Mouse (Mus musculus) midbrain, embryonic 14.5 days (tissue): ENCODE data around the gene A930009A15Rik. TPM values are rescaled to one million over a fixed set of nuclear protein-coding genes. Genes with fewer than 3 reads are reported as not detected.
A peak's percentile ranks its signal among the peaks of the same experiment; 100 is the strongest.

Experiments used
- ATAC-seq: fragments of 200-750 bp; cut with Nextera tagmentation; 2 replicates; pipeline ENCODE4 v1.8.0; 2017; ENCODE audit warnings: moderate number of reproducible peaks, moderate library complexity; ENCODE audit not compliant: low FRiP score, low TSS enrichment
- DNase-seq: peaks from one replicate; pipeline ENCODE4 v3.0.0-alpha.2; 2015
- H3K27ac ChIP-seq: fragments of 300-500 bp; sonication (generic); replicated peaks from 2 replicates; pipeline ENCODE4 v1.5.1; 2014; ENCODE audit warnings: mild to moderate bottlenecking, low read depth, low read length, moderate library complexity
- H3K27me3 ChIP-seq: fragments of 300-500 bp; sonication (generic); 2 replicates; pipeline ENCODE4 v1.6.1; 2014; ENCODE audit warnings: low read length, control low read depth, mixed read lengths; ENCODE audit not compliant: control insufficient read depth, insufficient read depth
- H3K36me3 ChIP-seq: fragments of 300-500 bp; sonication (generic); 2 replicates; pipeline ENCODE4 v1.6.1; 2014; ENCODE audit warnings: low read length, control low read depth; ENCODE audit not compliant: control insufficient read depth, insufficient read depth
- H3K4me1 ChIP-seq: fragments of 300-500 bp; sonication (generic); 2 replicates; pipeline ENCODE4 v1.6.1; 2014; ENCODE audit warnings: mild to moderate bottlenecking, antibody characterized with exemption, low read length, control low read depth; ENCODE audit not compliant: control insufficient read depth, insufficient read depth
- H3K4me2 ChIP-seq: fragments of 300-500 bp; sonication (generic); 2 replicates; pipeline ENCODE4 v1.6.1; 2014; ENCODE audit warnings: mild to moderate bottlenecking, low read length, moderate library complexity
- H3K4me3 ChIP-seq: fragments of 300-500 bp; sonication (generic); replicated peaks from 2 replicates; pipeline ENCODE4 v1.5.1; 2014; ENCODE audit warnings: low read depth, low read length
- H3K9ac ChIP-seq: fragments of 300-500 bp; sonication (generic); replicated peaks from 2 replicates; pipeline ENCODE4 v1.6.1; 2014; ENCODE audit warnings: mild to moderate bottlenecking, low read length, moderate library complexity
- H3K9me3 ChIP-seq: fragments of 300-500 bp; sonication (generic); 2 replicates; pipeline ENCODE4 v1.6.1; 2016; ENCODE audit warnings: low read length, control low read depth, mixed read lengths; ENCODE audit not compliant: control insufficient read depth
- WGBS: fragments of 180-500 bp; shearing (Covaris S2); extraction: QIAGEN DNeasy Blood & Tissue Kit; methylation state at CpG from one replicate; pipeline ENCODE4 v1.1.7; 2014; 5-methylcytosine and 5-hydroxymethylcytosine counted together
- polyA plus RNA-seq: library from polyadenylated mRNA; unstranded; fragments of >200 nt; fragmentation: Nextera tagmentation; extraction: Ambion mirVana; gene quantifications from 2 replicates; pipeline ENCODE4 v1.2.1, GENCODE M21; 2014

Gene A930009A15Rik
- polyA plus RNA-seq, 1 experiment from 2014 or later: 0.36 TPM

DNA sequence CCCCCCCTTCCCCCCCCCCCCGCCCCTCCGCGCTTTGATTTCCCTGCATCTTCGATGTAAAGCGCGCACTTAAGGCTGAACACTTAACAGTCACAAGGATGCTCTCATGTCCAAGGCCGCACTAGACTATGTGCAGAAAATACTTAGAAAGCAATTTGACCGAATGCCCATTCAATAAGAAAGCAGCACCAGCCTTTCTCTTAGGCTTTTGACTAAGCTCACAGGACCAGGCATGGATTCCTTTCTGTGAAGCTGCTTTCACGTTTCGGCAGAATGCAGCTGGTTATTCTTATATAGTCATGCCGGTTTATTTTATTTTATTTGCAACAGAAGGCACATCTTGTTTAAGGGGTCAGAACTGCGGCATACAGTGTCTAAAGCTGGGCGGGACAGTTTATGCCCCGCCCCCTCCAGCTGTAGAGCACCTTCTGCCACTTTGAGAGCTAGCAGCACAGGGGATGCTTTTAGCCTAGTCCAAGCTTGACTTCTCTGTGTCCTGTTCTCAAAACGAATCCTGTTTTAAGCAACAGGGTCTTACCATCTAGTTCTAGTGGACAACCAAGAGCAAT is 48.6 kb downstream of the A930009A15Rik start:
- Histone ChIP-seq H3K4me1 (no peaks in the 10 kb centered on the region), H3K9me3 (no peaks in the 10 kb centered on the region), H3K4me3 (peak overlapping the region; percentile 27), H3K36me3 (no peaks in the 10 kb centered on the region), H3K9ac (no peak overlapping the region; the same call in 1 of the 2 replicates), H3K27me3 (no peaks in the 10 kb centered on the region), H3K27ac (no peak overlapping the region), H3K4me2 (peak overlapping the region; percentile 53)
- 20% methylated on average over 15 of the region's 15 CpGs for WGBS
- DNase-seq (peak; percentile 59), ATAC-seq (peak; percentile 69; the same call in 1 of the 2 replicates)

DNA sequence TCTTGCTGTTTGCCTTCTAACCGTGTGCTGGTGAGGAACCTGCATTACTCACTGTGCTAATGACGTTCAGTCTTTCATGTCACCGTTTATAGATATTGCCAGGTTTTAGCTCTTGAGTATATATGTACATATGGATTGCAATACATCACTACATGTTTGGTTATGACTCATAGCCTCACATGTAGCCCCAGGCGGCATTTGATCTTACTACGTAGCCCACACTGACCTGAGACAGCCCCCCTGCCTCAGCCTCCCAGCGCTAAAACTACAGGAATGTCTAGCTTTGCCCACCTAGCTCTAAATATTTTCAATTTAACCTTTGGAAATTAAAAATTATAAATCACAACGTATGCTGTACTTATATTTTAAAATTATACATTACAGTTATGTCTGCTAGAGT is 53.7 kb downstream of the A930009A15Rik start:
- H3K4me3 ChIP-seq: no peak overlapping the region
- WGBS: 80% methylated on average over 7 of the region's 7 CpGs
- H3K27me3 ChIP-seq: no peaks in the 10 kb centered on the region
- H3K27ac ChIP-seq: no peak overlapping the region
- no peak overlapping the region for H3K9ac ChIP-seq
- H3K4me2 ChIP-seq: no peak overlapping the region
- DNase-seq (no peak), ATAC-seq (no peak)
- H3K4me1 ChIP-seq: no peaks in the 10 kb centered on the region
- no peaks in the 10 kb centered on the region for H3K36me3 ChIP-seq
- H3K9me3 ChIP-seq: no peaks in the 10 kb centered on the region

DNA sequence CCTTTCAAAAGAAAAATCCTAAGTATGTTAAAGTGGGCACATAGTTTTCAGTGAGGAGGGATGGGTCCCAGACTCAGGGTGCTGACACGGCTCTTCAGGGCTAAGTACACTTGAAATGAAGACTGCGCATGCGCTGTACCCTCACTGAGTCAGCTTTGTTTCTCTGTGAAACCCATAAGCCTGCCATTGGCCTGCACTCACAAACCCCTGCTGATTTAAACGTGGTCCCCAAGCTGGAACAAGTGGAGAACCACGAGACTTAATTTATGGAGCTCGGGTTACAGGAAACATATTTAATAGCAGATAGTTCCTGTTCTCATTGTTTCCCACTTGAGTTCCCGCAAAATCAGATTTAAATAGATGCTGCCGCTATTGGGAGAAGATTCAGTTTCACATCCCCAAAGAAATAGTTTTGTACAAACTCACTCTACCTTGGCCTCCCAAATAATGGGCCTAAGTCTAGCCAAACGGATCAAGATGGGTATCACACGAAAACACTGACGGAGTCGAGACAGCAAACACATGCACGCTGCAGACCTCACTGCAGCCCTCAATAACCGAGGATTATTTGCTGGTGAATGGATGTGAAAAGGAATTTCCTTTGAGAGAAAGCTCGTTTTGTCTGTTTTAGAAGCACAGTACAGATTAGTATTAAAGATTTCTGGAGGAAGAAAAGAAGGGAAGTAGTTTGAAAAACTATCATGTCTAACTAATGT is 54.3 kb downstream of the A930009A15Rik start:
- no peaks in the 10 kb centered on the region for H3K36me3 ChIP-seq
- H3K4me2 ChIP-seq: peak overlapping the region; percentile 24
- ATAC-seq: peak; percentile 75; the same call in 1 of the 2 replicates

DNA sequence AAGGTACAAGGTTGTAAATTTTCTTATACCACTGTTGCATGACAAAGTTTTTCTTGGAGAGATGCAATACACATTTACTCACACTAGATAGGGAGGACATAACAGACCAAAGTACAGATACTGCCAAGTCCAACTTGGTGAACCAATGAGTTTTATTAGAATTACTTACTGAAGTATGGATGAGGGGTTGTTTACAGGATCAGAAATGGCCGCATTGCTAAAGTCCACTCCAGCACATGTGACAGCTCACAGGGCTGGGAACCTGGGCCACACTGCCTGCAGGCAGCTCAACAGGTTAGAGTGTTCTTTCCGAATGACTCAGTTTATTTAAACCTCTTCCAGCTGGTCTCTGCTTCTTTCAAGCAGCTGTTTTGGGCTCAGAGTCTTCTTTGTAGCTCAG is 55.2 kb downstream of the A930009A15Rik start:
- no peak for ATAC-seq
- Histone ChIP-seq H3K27me3 (no peaks in the 10 kb centered on the region), H3K9ac (no peak overlapping the region), H3K4me2 (no peak overlapping the region), H3K36me3 (no peaks in the 10 kb centered on the region), H3K4me3 (no peak overlapping the region), H3K27ac (no peak overlapping the region), H3K9me3 (no peaks in the 10 kb centered on the region), H3K4me1 (no peaks in the 10 kb centered on the region)
- DNase-seq: no peak
- WGBS: 86% methylated on average over 2 of the region's 2 CpGs

More for the DNA sequence above, 54.3 kb downstream of the A930009A15Rik start:
- WGBS: 26% methylated on average over 15 of the region's 15 CpGs
- Histone ChIP-seq H3K4me1 (no peaks in the 10 kb centered on the region), H3K4me3 (no peak overlapping the region), H3K27ac (no peak overlapping the region), H3K9me3 (no peaks in the 10 kb centered on the region), H3K9ac (0 out of 2 replicates have a peak overlapping the region, but pooled peaks have one; percentile 17), H3K27me3 (no peaks in the 10 kb centered on the region)
- DNase-seq: peak; percentile 85

DNA sequence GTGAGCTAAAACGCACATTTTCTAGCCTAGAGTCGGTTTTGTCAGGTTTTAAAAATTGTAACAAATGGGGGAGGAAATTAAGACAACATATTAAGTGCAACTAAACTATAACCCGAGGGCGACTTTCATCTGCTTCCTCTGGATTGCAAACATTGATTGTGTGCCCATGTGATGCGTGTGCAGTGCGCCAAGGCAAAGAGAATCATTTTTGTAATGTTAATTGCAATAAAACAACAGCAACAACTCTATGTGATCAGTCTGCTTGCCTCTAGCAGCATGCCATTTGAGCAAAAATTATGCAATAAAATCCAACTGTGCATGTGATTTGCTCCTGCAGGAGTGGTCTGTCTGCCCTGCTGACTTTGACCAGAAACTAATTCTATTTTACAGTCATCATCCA is 56.9 kb downstream of the A930009A15Rik start:
- no peak overlapping the region for H3K4me2 ChIP-seq
- H3K27me3 ChIP-seq: no peaks in the 10 kb centered on the region
- ATAC-seq (no peak), DNase-seq (no peak)
- H3K9ac ChIP-seq: no peak overlapping the region
- no peaks in the 10 kb centered on the region for H3K9me3 ChIP-seq
- H3K4me3 ChIP-seq: no peak overlapping the region
- no peak overlapping the region for H3K27ac ChIP-seq
- no peaks in the 10 kb centered on the region for H3K36me3 ChIP-seq
- WGBS: 89% methylated on average over 6 of the region's 6 CpGs
- no peaks in the 10 kb centered on the region for H3K4me1 ChIP-seq

Other genes starting within 250 kb of the A930009A15Rik start
- gene Tmem19, start 207.5 kb upstream of the A930009A15Rik start, polyA plus RNA-seq: 32.5 and 43.3 TPM in 2 replicates
- gene Thap2, start 185.5 kb upstream of the A930009A15Rik start, polyA plus RNA-seq: 24.5 and 27.3 TPM in 2 replicates
- gene Zfc3h1, start 185.0 kb upstream of the A930009A15Rik start, polyA plus RNA-seq: 25.4 and 28.6 TPM in 2 replicates
- 1.9 and 2.0 TPM in 2 replicates for gene Lgr5, start 17.8 kb downstream of the A930009A15Rik start, polyA plus RNA-seq
- not detected in 2 replicates for gene Tspan8, start 246.8 kb downstream of the A930009A15Rik start, polyA plus RNA-seq